Mouse (Mus musculus) layer of hippocampus, postnatal 10 days (tissue): ENCODE data around the gene Slk. TPM values are rescaled to one million over a fixed set of nuclear protein-coding genes. Genes with fewer than 3 reads are reported as not detected.

ENCODE experiments used
- DNase-seq, 2 experiments: peaks; one replicate each; pipeline ENCODE4 v3.0.0; 2021; ENCODE audit warnings: low spot score in 2 of 2
- long read RNA-seq: library from polyadenylated mRNA; stranded (forward); transcript quantifications from one replicate; pipeline ENCODE4 v2.0.0, GENCODE M21; 2023
- total RNA-seq, 2 experiments: library from RNA; stranded (reverse); gene quantifications; 2 replicates each; pipeline ENCODE4 v1.2.3; 2021

The Slk gene
- total RNA-seq: 10 to 100 TPM; 40.0 to 44.3 TPM
- long read RNA-seq, full-length matches to known transcripts: 2 of 10 reads
- long read RNA-seq, partial matches to known transcripts: 3 of 10 reads
- long read RNA-seq, other reads (novel, unspliced or antisense): 5 of 10 reads

- peak; percentile 75 to 84 for DNase-seq
Observed at GRCm38 (mm10) chr19:47579225-47579787, at the start of gene Slk. Gene Slk, plus strand, starts transcription at chr19:47579678.

- DNase-seq: no peak
Observed at GRCm38 (mm10) chr19:47531309-47531708, 48.2 kb upstream of the Slk start.

GRCm38 (mm10) chr19:47532449-47532848, 47.0 kb upstream of the Slk start:
- no peak for DNase-seq

- DNase-seq: no peak
Observed at GRCm38 (mm10) chr19:47534131-47534530, 45.3 kb upstream of the Slk start.

- DNase-seq: peak; percentile 98
Observed at GRCm38 (mm10) chr19:47536521-47537299, 42.8 kb upstream of the Slk start.

- no peak for DNase-seq
Observed at GRCm38 (mm10) chr19:47537300-47537792, 42.1 kb upstream of the Slk start, which contains the start of gene Stn1. Gene Stn1, minus strand, starts transcription at chr19:47537507.

- DNase-seq: no peak
Observed at GRCm38 (mm10) chr19:47537879-47538278, 41.6 kb upstream of the Slk start.

GRCm38 (mm10) chr19:47538801-47539200, 40.7 kb upstream of the Slk start:
- no peak for DNase-seq

GRCm38 (mm10) chr19:47542441-47542840, 37.0 kb upstream of the Slk start:
- no peak for DNase-seq

GRCm38 (mm10) chr19:47545055-47545454, 34.4 kb upstream of the Slk start:
- no peak for DNase-seq

GRCm38 (mm10) chr19:47545528-47545927, 34.0 kb upstream of the Slk start:
- DNase-seq: peak in 1 of 2 experiments; percentile 45

- no peak for DNase-seq
Observed at GRCm38 (mm10) chr19:47548432-47549076, 30.9 kb upstream of the Slk start.

GRCm38 (mm10) chr19:47549174-47549573, 30.3 kb upstream of the Slk start:
- no peak for DNase-seq

- no peak for DNase-seq
Observed at GRCm38 (mm10) chr19:47549584-47549983, 29.9 kb upstream of the Slk start.

- no peak for DNase-seq
Observed at GRCm38 (mm10) chr19:47559145-47559544, 20.3 kb upstream of the Slk start.

GRCm38 (mm10) chr19:47559751-47560512, 19.5 kb upstream of the Slk start:
- DNase-seq: peak in 1 of 2 experiments; percentile 41

GRCm38 (mm10) chr19:47560544-47561161, 18.8 kb upstream of the Slk start:
- DNase-seq: no peak

- no peak for DNase-seq
Observed at GRCm38 (mm10) chr19:47561996-47562441, 17.5 kb upstream of the Slk start.

- DNase-seq: no peak
Observed at GRCm38 (mm10) chr19:47563715-47564114, 15.8 kb upstream of the Slk start.

- DNase-seq: no peak
Observed at GRCm38 (mm10) chr19:47565031-47565654, 14.3 kb upstream of the Slk start.
